Mouse (Mus musculus) liver (tissue): ENCODE results near the gene Tceanc.

Experiments
- DNase-seq: peaks from one replicate; pipeline ENCODE4 v3.0.0-alpha.2; 2020; ENCODE audit warnings: mixed read lengths

Gene Tceanc

GRCm38 (mm10) chrX:166518345-166518744 is at the start of gene Tceanc:
TSS of gene Tceanc (minus strand) at chrX:166518567.
- no peak for DNase-seq

- DNase-seq = no peak
These were observed 47.6 kb upstream of the Tceanc start for GRCm38 (mm10) chrX:166565983-166566382.

GRCm38 (mm10) chrX:166565401-166565800 is 47.0 kb upstream of the Tceanc start:
- DNase-seq = no peak

GRCm38 (mm10) chrX:166564900-166565299 is 46.5 kb upstream of the Tceanc start:
- no peak for DNase-seq

GRCm38 (mm10) chrX:166559333-166559732 is 41.0 kb upstream of the Tceanc start:
- DNase-seq = no peak

- no peak for DNase-seq
These were observed 34.0 kb upstream of the Tceanc start for GRCm38 (mm10) chrX:166552355-166552754.

GRCm38 (mm10) chrX:166546495-166546894 is 28.1 kb upstream of the Tceanc start:
- no peak for DNase-seq

GRCm38 (mm10) chrX:166535138-166535537 is 16.8 kb upstream of the Tceanc start:
- DNase-seq = no peak

GRCm38 (mm10) chrX:166533432-166533831 is 15.1 kb upstream of the Tceanc start:
- no peak for DNase-seq

GRCm38 (mm10) chrX:166531671-166532070 is 13.3 kb upstream of the Tceanc start:
- DNase-seq = no peak

- no peak for DNase-seq
These were observed 9.8 kb upstream of the Tceanc start for GRCm38 (mm10) chrX:166528126-166528525.

- DNase-seq = no peak
These were observed 7.4 kb upstream of the Tceanc start for GRCm38 (mm10) chrX:166525637-166526315.

- DNase-seq = no peak
These were observed 2.4 kb upstream of the Tceanc start for GRCm38 (mm10) chrX:166520782-166521181.

GRCm38 (mm10) chrX:166516631-166517030 is 1.7 kb downstream of the Tceanc start:
- no peak for DNase-seq

- no peak for DNase-seq
These were observed 2.4 kb downstream of the Tceanc start for GRCm38 (mm10) chrX:166515923-166516322.

GRCm38 (mm10) chrX:166514035-166514434 is 4.3 kb downstream of the Tceanc start:
- peak; percentile 73 for DNase-seq

GRCm38 (mm10) chrX:166512071-166512470 is 6.3 kb downstream of the Tceanc start:
- DNase-seq = peak; percentile 11

GRCm38 (mm10) chrX:166511107-166511506 is 7.3 kb downstream of the Tceanc start:
- no peak for DNase-seq

- peak; percentile 95 for DNase-seq
These were observed 8.3 kb downstream of the Tceanc start for GRCm38 (mm10) chrX:166509761-166510738.

GRCm38 (mm10) chrX:166504421-166504820 is 13.9 kb downstream of the Tceanc start:
- no peak for DNase-seq

GRCm38 (mm10) chrX:166499496-166500190 is 18.7 kb downstream of the Tceanc start:
- DNase-seq = no peak

GRCm38 (mm10) chrX:166497771-166498170 is 20.6 kb downstream of the Tceanc start:
- DNase-seq = no peak

- DNase-seq = no peak
These were observed 23.3 kb downstream of the Tceanc start for GRCm38 (mm10) chrX:166495052-166495451.
